Mouse (Mus musculus) E14TG2a.4 (cell line): ENCODE data around the gene Hist1h3f.

ENCODE experiments used
- H3K27me3 ChIP-seq: 2 replicates; pipeline ENCODE4 v1.6.1; 2014; ENCODE audit warnings: low read length, control low read depth; ENCODE audit not compliant: insufficient read depth
- H3K36me3 ChIP-seq: 2 replicates; pipeline ENCODE4 v1.6.1; 2014; ENCODE audit warnings: low read length, control low read depth; ENCODE audit not compliant: insufficient read depth
- H3K4me1 ChIP-seq: replicated peaks from 2 replicates; pipeline ENCODE4 v1.6.1; 2014; ENCODE audit warnings: low read depth, low read length, control low read depth
- H3K4me3 ChIP-seq: replicated peaks from 2 replicates; pipeline ENCODE4 v1.5.1; 2014; ENCODE audit warnings: mild to moderate bottlenecking, low read length
- H3K9me3 ChIP-seq: 2 replicates; pipeline ENCODE4 v1.6.1; 2014; ENCODE audit warnings: low read length, control low read depth
- CTCF ChIP-seq: conservative IDR thresholded peaks from 2 replicates; pipeline ENCODE4 v1.5.1; 2014; ENCODE audit warnings: low read length
- NANOG ChIP-seq: IDR thresholded peaks from 2 replicates; pipeline ENCODE4 v1.6.1; 2014; ENCODE audit warnings: borderline replicate concordance, low read length, mixed read lengths
- POU5F1 ChIP-seq: IDR thresholded peaks from 2 replicates; pipeline ENCODE4 v1.6.1; 2014; ENCODE audit warnings: low read length, borderline replicate concordance

Gene Hist1h3f

GRCm38 (mm10) chr13:23576351-23576881, 32.6 kb downstream of the Hist1h3f start:
- Histone ChIP-seq H3K36me3 (no peaks in the 10 kb centered on the region), H3K9me3 (no peaks in the 10 kb centered on the region), H3K4me1 (peaks cover 34% of the 10 kb centered on the region), H3K27me3 (no peaks in the 10 kb centered on the region), H3K4me3 (peak overlapping the region; percentile 78)
- TF ChIP-seq POU5F1 (no peak), CTCF (no peak), NANOG (no peak)

DNA sequence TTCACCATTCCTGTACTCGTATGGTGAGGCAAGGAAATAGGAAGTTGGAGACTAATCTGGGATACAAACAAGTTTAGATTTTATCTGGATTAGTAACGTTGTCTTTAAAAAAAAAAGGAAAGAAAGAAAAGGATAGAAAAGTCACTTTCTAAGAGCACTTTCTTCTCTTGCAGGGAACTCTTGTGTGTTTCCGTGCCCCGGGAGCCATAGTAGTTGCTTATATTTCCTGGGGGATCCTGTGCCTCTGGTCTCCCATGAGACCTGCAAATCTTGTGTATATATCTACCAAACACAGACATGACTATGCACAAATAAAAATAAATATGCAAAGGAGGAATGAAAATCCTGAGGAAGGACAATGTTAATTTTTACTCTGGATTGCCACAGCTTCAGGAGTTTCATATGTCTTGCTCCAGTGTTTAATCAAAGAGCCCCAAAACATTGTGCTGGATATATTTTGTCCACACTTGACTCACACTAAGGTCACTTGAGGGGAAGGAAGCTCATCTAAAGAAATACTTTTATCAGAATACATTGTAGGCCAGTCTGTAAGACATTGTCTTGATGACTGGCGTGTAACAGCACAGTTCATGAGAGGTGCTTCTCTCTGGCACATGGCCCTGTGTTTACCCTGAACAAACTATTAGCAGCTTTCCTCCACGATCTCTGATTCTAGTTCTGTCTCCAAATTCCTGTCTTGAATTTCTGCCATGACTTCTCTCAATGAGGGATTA, 33.2 kb downstream of the Hist1h3f start:
- TF ChIP-seq CTCF (no peak), POU5F1 (no peak), NANOG (no peak)
- Histone ChIP-seq H3K4me3 (peak overlapping the region; percentile 78), H3K4me1 (peaks cover 34% of the 10 kb centered on the region), H3K36me3 (no peaks in the 10 kb centered on the region), H3K9me3 (no peaks in the 10 kb centered on the region), H3K27me3 (no peaks in the 10 kb centered on the region)

GRCm38 (mm10) chr13:23577835-23578234, 34.0 kb downstream of the Hist1h3f start:
- H3K27me3 ChIP-seq: no peaks in the 10 kb centered on the region
- H3K9me3 ChIP-seq: no peaks in the 10 kb centered on the region
- H3K36me3 ChIP-seq: no peaks in the 10 kb centered on the region
- H3K4me3 ChIP-seq: no peak overlapping the region
- no peak for TF ChIP-seq NANOG
- TF ChIP-seq POU5F1: no peak
- no peak for TF ChIP-seq CTCF
- peaks cover 33% of the 10 kb centered on the region for H3K4me1 ChIP-seq

DNA sequence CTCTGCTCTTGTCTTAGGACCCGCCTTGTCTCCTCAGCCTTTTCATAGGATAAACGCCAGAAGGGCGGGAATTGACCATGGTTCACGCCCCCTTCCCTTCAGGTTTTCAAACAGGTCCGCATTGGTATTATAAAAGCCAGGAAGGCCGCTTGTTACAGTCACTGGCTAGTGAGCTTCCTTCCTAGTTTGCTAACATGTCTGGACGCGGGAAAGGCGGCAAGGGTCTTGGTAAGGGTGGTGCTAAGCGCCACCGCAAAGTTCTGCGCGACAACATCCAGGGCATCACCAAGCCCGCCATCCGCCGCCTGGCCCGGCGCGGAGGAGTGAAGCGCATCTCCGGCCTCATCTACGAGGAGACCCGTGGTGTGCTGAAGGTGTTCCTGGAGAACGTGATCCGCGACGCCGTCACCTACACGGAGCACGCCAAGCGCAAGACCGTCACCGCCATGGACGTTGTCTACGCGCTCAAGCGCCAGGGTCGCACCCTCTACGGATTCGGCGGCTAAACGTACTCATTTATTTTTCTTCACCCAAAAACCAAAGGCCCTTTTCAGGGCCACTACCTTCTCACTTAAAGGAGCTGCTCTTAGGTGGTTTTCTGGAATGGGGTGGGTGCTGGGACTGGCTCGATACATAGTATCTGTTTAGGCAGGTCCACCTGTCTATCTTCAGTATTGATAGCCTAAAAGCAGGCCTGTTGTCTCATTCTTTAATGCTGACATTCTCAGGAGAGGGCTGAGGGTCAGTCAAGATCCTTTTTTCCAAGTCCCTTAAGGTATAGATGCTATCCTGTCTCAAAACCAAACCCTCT, 37.8 kb downstream of the Hist1h3f start, which contains the start of gene Hist1h4d:
Gene Hist1h4d (plus strand): TSS at position 191 of the 811 bp plus-strand sequence.
- Histone ChIP-seq H3K4me3 (peak within 1 kb of the TSS; percentile 80), H3K4me1 (peaks cover 47% of the 10 kb centered on the region), H3K27me3 (no peaks in the 10 kb centered on the region), H3K9me3 (no peaks in the 10 kb centered on the region), H3K36me3 (no peaks in the 10 kb centered on the region)
- TF ChIP-seq NANOG: no peak
- TF ChIP-seq POU5F1: no peak
- no peak for TF ChIP-seq CTCF

- Histone ChIP-seq H3K27me3 (no peaks in the 10 kb centered on the region), H3K4me3 (peak overlapping the region; percentile 80)
These were observed 38.6 kb downstream of the Hist1h3f start for GRCm38 (mm10) chr13:23582219-23583056.

GRCm38 (mm10) chr13:23583387-23584068, 39.7 kb downstream of the Hist1h3f start:
- H3K4me3 ChIP-seq: peak overlapping the region; percentile 80; the same call in 1 of the 2 replicates
- H3K36me3 ChIP-seq: no peaks in the 10 kb centered on the region
- no peak for TF ChIP-seq CTCF
- no peak for TF ChIP-seq NANOG
- TF ChIP-seq POU5F1: no peak
- H3K4me1 ChIP-seq: peaks cover 53% of the 10 kb centered on the region
- H3K9me3 ChIP-seq: no peaks in the 10 kb centered on the region
- no peaks in the 10 kb centered on the region for H3K27me3 ChIP-seq

More at GRCm38 (mm10) chr13:23582219-23583056, 38.6 kb downstream of the Hist1h3f start:
- Histone ChIP-seq H3K9me3 (no peaks in the 10 kb centered on the region), H3K36me3 (no peaks in the 10 kb centered on the region), H3K4me1 (peaks cover 45% of the 10 kb centered on the region)
- TF ChIP-seq NANOG: no peak
- TF ChIP-seq POU5F1: no peak
- TF ChIP-seq CTCF: no peak

- peak overlapping the region; percentile 70 for H3K4me3 ChIP-seq
- TF ChIP-seq NANOG (no peak), CTCF (no peak), POU5F1 (no peak)
These were observed 40.5 kb downstream of the Hist1h3f start for GRCm38 (mm10) chr13:23584331-23584730.

More at GRCm38 (mm10) chr13:23584331-23584730, 40.5 kb downstream of the Hist1h3f start:
- Histone ChIP-seq H3K9me3 (no peaks in the 10 kb centered on the region), H3K36me3 (no peaks in the 10 kb centered on the region), H3K4me1 (peaks cover 61% of the 10 kb centered on the region), H3K27me3 (no peaks in the 10 kb centered on the region)
